Mouse (Mus musculus): Measurements from ENCODE around the gene Mpdu1. TPM values are rescaled to one million over a fixed set of nuclear protein-coding genes. Genes with fewer than 3 reads are reported as not detected.
"Not testable (repeated sequence)": the region's sequence is repeated elsewhere in the genome, so short reads cannot be mapped to it uniquely, and the experiment has no call there.

Mpdu1 gene
- polyA plus RNA-seq, 1 experiment: 135 TPM

DNA sequence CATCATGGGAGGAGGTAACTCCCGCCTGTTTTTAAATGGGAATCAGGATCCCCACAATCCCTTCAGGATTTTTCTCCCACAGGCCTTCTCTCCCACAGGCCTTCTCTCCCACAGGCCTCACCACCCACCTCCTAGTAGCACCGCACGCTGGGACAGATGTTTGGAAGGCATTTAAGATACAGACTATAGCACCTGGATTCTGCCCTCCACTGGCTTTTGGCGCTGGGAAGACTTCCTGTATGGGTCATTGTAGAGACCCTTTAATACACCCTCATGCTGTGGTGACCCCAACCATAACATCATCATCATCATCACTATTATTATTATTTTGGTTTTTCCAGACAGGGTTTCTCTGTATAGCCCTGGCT lies 45.0 kb upstream of the Mpdu1 start:
- WGBS: 75% methylated on average over 4 of the region's 4 CpGs
- H3K4me3 ChIP-seq (ENCODE audit: low read depth, low read length): no peak overlapping the region
- H3K27me3 ChIP-seq (ENCODE audit: control insufficient read depth, insufficient read depth, low read length): no peaks in the 10 kb centered on the region
- no peaks in the 10 kb centered on the region for H3K36me3 ChIP-seq (ENCODE audit: control insufficient read depth, insufficient read depth, low read length)
- TF ChIP-seq POLR2A (IDR thresholded peaks at IDR 0.05; ENCODE audit: low read depth, low read length) (no peak), CTCF (IDR thresholded peaks at IDR 0.05; ENCODE audit: extremely low read depth, insufficient read length, insufficient replicate concordance, low read depth, low read length) (no peak)
- peaks cover 10% of the 10 kb centered on the region for H3K4me1 ChIP-seq (ENCODE audit: control insufficient read depth, insufficient read depth, insufficient read length, low read length)
- no peak overlapping the region for H3K27ac ChIP-seq (ENCODE audit: insufficient read depth, low read depth, low read length)

DNA sequence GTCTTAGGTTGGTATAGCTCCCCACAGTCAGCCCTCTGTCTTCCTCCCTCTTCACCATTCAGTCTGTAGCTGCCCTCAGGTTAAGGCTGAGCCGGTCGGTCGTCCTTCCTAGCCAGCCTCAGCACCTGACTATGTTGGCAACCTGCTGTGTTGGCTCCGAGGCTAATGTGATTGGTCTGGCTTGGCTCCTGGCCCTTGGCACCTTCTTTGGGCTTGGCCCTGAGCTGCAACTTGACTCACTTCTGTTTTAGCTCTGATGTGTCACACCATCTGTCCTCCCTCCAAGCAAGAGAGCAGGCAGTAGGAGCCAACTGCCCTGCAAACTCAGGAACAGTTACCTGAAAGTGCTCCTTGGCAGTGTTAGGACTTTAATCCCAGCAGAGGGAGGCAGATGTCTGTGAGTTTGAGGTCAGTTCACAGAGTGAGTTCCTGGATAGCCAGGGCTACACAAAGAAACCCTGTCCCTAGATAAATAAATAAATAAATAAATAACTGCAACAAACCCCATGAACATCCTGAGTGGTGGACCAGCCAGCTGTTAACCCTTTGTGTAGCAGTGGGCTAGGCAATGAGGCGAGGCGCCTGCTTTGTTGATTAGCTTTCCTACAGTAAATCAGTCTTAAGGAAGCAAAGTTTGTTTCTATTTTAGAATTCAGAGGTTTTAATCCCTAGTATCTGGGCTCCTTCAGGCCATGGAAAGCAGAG lies 44.5 kb upstream of the Mpdu1 start:
- H3K27ac ChIP-seq (ENCODE audit: insufficient read depth, low read depth, low read length): no peak overlapping the region
- no peak overlapping the region for H3K4me3 ChIP-seq (ENCODE audit: low read depth, low read length)
- TF ChIP-seq CTCF (IDR thresholded peaks at IDR 0.05; ENCODE audit: extremely low read depth, insufficient read length, insufficient replicate concordance, low read depth, low read length) (no peak), POLR2A (IDR thresholded peaks at IDR 0.05; ENCODE audit: low read depth, low read length) (no peak)
- no peaks in the 10 kb centered on the region for H3K27me3 ChIP-seq (ENCODE audit: control insufficient read depth, insufficient read depth, low read length)
- no peaks in the 10 kb centered on the region for H3K36me3 ChIP-seq (ENCODE audit: control insufficient read depth, insufficient read depth, low read length)
- peaks cover 10% of the 10 kb centered on the region for H3K4me1 ChIP-seq (ENCODE audit: control insufficient read depth, insufficient read depth, insufficient read length, low read length)
- 36% methylated on average over 6 of the region's 6 CpGs for WGBS

DNA sequence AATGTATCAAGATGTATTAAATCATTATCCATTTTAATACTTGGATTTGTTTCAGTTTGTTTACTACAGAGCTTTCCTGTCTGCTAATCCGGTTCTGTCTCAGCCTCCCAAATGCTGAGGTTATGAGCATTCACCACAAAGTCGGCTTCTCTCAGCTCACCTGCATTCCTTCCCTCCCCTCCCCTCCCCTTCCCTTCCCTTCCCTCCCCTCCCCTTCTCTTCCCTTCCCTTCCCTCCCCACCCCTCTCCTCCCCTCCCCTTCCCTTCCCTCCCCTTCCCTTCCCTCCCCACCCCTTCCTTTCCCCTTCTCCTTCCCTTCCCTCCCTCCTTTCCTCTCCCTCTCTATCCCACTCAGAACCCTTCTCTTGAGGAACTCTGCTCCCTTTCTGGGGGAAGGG lies 42.2 kb upstream of the Mpdu1 start:
- Histone ChIP-seq H3K27ac (ENCODE audit: insufficient read depth, low read depth, low read length) (no peak overlapping the region), H3K36me3 (ENCODE audit: control insufficient read depth, insufficient read depth, low read length) (no peaks in the 10 kb centered on the region), H3K4me1 (ENCODE audit: control insufficient read depth, insufficient read depth, insufficient read length, low read length) (peaks cover 10% of the 10 kb centered on the region), H3K27me3 (ENCODE audit: control insufficient read depth, insufficient read depth, low read length) (no peaks in the 10 kb centered on the region), H3K4me3 (ENCODE audit: low read depth, low read length) (no peak overlapping the region)
- WGBS: 17% methylated on average over 2 of the region's 2 CpGs
- TF ChIP-seq CTCF (IDR thresholded peaks at IDR 0.05; ENCODE audit: extremely low read depth, insufficient read length, insufficient replicate concordance, low read depth, low read length) (no peak), POLR2A (IDR thresholded peaks at IDR 0.05; ENCODE audit: low read depth, low read length) (no peak)

DNA sequence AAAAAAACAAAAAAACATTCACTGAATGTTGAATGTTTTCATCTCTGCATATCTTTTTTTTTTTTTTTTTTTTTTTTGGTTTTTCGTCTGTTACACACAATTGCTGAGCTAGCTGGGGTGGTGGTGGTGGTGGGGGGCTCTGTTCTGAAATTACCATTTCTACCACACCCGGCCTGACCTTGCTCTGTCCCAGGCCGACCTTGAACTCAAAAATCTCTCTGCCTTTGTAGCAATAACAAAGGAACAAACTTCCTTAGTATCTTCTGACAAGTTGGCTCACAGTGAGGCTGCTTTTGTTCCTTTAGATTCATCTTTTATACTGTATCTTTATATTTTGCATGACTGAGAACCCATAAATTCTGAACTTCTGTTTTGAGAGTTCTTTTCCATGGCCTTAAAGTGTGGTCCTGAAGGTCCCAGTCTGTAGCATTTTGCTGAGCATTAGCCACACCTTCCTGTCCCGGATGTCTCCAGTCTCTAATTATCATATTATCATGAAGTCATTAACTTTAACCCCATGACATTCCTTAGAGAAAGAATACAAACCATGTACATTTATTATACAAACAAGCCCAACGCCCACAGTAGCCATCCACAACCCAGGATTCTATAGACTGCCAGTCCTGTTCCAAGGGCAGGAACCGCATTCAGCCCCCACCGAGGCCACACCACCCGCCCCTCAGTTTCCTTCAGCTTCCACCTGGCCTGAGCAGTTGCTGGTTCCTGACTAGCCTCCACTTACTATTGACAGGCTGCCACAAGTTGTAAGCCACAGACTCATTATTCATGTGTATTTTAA lies 41.6 kb upstream of the Mpdu1 start:
- TF ChIP-seq POLR2A (IDR thresholded peaks at IDR 0.05; ENCODE audit: low read depth, low read length): no peak
- TF ChIP-seq CTCF (IDR thresholded peaks at IDR 0.05; ENCODE audit: extremely low read depth, insufficient read length, insufficient replicate concordance, low read depth, low read length): no peak
- peaks cover 10% of the 10 kb centered on the region for H3K4me1 ChIP-seq (ENCODE audit: control insufficient read depth, insufficient read depth, insufficient read length, low read length)
- no peak overlapping the region for H3K4me3 ChIP-seq (ENCODE audit: low read depth, low read length)
- no peak overlapping the region for H3K27ac ChIP-seq (ENCODE audit: insufficient read depth, low read depth, low read length)
- H3K36me3 ChIP-seq (ENCODE audit: control insufficient read depth, insufficient read depth, low read length): no peaks in the 10 kb centered on the region
- whole genome bisulfite sequencing: 49% methylated on average over 8 of the region's 8 CpGs
- H3K27me3 ChIP-seq (ENCODE audit: control insufficient read depth, insufficient read depth, low read length): no peaks in the 10 kb centered on the region

DNA sequence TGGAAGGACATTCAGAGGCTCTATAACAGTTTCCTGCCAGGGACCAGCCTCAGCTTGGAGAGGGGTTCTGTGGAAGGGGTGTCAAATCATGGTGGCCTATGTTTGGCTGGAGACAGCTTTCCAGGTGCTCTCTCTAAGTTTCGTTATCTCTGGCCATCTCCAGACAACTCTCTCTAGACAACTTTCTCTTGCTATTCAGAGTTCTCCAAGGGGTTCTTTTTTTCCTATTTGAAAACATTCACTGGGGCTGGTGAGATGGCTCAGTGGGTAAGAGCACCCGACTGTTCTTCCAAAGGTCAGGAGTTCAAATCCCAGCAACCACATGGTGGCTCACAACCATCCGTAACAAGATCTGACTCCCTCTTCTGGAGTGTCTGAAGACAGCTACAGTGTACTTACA lies 40.9 kb upstream of the Mpdu1 start:
- not testable (repeated sequence) for H3K27ac ChIP-seq (ENCODE audit: insufficient read depth, low read depth, low read length); H3K4me3 ChIP-seq (ENCODE audit: low read depth, low read length); H3K27me3 ChIP-seq (ENCODE audit: control insufficient read depth, insufficient read depth, low read length); H3K36me3 ChIP-seq (ENCODE audit: control insufficient read depth, insufficient read depth, low read length)
- peaks cover 13% of the 10 kb centered on the region for H3K4me1 ChIP-seq (ENCODE audit: control insufficient read depth, insufficient read depth, insufficient read length, low read length)
- WGBS: 80% methylated on average over 3 of the region's 3 CpGs

DNA sequence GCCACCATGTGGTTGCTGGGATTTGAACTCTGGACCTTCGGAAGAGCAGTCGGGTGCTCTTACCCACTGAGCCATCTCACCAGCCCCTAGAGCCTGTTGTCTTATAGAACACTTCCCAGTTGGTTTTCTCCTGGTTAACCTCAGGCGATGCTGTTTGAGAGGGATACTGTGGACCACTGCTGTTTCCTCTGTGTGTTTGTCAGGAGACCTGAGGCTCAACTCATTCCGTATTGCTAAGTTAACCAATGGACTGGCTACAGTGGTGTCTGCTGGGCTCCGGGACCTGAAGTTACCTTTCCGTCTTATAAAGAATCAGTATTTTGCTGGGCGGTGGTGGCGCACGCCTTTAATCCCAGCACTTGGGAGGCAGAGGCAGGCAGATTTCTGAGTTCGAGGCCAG lies 40.4 kb upstream of the Mpdu1 start:
- not testable (repeated sequence) for H3K4me3 ChIP-seq (ENCODE audit: low read depth, low read length)

DNA sequence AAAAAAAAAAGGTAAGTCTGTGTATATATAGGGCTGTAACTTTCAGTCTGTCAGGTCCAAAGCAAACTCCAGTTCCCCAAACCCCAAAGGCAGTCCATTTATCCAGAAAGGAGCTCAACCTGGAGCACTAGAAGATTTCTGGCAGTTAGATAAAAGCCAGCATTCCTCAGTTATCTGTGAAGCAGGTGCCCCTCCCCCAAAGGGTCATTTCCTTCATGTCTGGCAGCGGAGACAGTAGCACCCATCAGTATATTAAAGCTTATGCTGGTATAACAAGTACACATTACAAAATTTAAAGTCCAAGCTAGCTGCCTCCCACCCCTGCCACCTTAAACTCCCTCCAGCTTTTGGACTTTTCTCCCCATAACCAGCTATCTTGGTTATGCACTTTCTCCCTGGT lies 37.2 kb upstream of the Mpdu1 start:
- no peaks in the 10 kb centered on the region for H3K36me3 ChIP-seq (ENCODE audit: control insufficient read depth, insufficient read depth, low read length)
- TF ChIP-seq CTCF (IDR thresholded peaks at IDR 0.05; ENCODE audit: extremely low read depth, insufficient read length, insufficient replicate concordance, low read depth, low read length): no peak
- no peak overlapping the region for H3K4me3 ChIP-seq (ENCODE audit: low read depth, low read length)
- WGBS: 19% methylated on average over 1 of the region's 1 CpGs
- H3K27me3 ChIP-seq (ENCODE audit: control insufficient read depth, insufficient read depth, low read length): no peaks in the 10 kb centered on the region
- H3K4me1 ChIP-seq (ENCODE audit: control insufficient read depth, insufficient read depth, insufficient read length, low read length): peaks cover 13% of the 10 kb centered on the region
- H3K27ac ChIP-seq (ENCODE audit: insufficient read depth, low read depth, low read length): no peak overlapping the region

More for the DNA sequence above, 40.4 kb upstream of the Mpdu1 start:
- WGBS: 96% methylated on average over 10 of the region's 10 CpGs
- not testable (repeated sequence) for H3K36me3 ChIP-seq (ENCODE audit: control insufficient read depth, insufficient read depth, low read length); H3K27ac ChIP-seq (ENCODE audit: insufficient read depth, low read depth, low read length); H3K27me3 ChIP-seq (ENCODE audit: control insufficient read depth, insufficient read depth, low read length)
- H3K4me1 ChIP-seq (ENCODE audit: control insufficient read depth, insufficient read depth, insufficient read length, low read length): peaks cover 13% of the 10 kb centered on the region

Measured in small intestine, adult 2 months (tissue).